Mouse (Mus musculus): ENCODE results near the gene Bco1. TPM values are rescaled to one million over a fixed set of nuclear protein-coding genes. Genes with fewer than 3 reads are reported as not detected.

Bco1 gene
- 0.49 and 0.53 TPM in 2 replicates for polyA plus RNA-seq (2015; fragmentation: Nextera tagmentation; extraction: Ambion mirVana)

GRCm38 (mm10) chr8:117095647-117096046 lies at the start of gene Bco1:
Bco1 (plus strand) TSS chr8:117095854.
- no peaks in the 10 kb centered on the region for H3K4me1 ChIP-seq (replicated peaks; ENCODE audit: control insufficient read depth, insufficient read depth)
- H3K4me2 ChIP-seq (replicated peaks; ENCODE audit: low read depth) = no peak within 1 kb of the TSS
- peak; percentile 50; the same call in 1 of the 2 replicates for ATAC-seq (ENCODE audit: low FRiP score, low TSS enrichment)

GRCm38 (mm10) chr8:117049444-117049843 lies 46.2 kb upstream of the Bco1 start:
- WGBS = 64% methylated on average over 7 of the region's 7 CpGs
- DNase-seq (ENCODE audit: low spot score) (no peak), ATAC-seq (ENCODE audit: low FRiP score, low TSS enrichment) (no peak; the same call in 1 of the 2 replicates)
- H3K4me2 ChIP-seq (replicated peaks; ENCODE audit: low read depth) = no peak overlapping the region
- no peak overlapping the region for H3K9ac ChIP-seq (ENCODE audit: low read length)
- no peaks in the 10 kb centered on the region for H3K9me3 ChIP-seq (ENCODE audit: control insufficient read depth, low read length)
- no peak for TF ChIP-seq EP300 (optimal IDR thresholded peaks at IDR 0.05)
- TF ChIP-seq CTCF (IDR thresholded peaks at IDR 0.05; ENCODE audit: low read depth) = peak; percentile 49
- no peaks in the 10 kb centered on the region for H3K36me3 ChIP-seq (ENCODE audit: control insufficient read depth, insufficient read depth, low read length)
- H3K27ac ChIP-seq (replicated peaks) = no peak overlapping the region
- H3K4me1 ChIP-seq (replicated peaks; ENCODE audit: control insufficient read depth, insufficient read depth) = no peaks in the 10 kb centered on the region
- H3K4me3 ChIP-seq (ENCODE audit: low read depth, low read length) = no peak overlapping the region
- no peaks in the 10 kb centered on the region for H3K27me3 ChIP-seq (ENCODE audit: control insufficient read depth, insufficient read depth, low read length)

More at GRCm38 (mm10) chr8:117095647-117096046, at the start of gene Bco1:
- TF ChIP-seq EP300 (optimal IDR thresholded peaks at IDR 0.05) (no peak), CTCF (IDR thresholded peaks at IDR 0.05; ENCODE audit: low read depth) (no peak)
- Histone ChIP-seq H3K4me3 (ENCODE audit: low read depth, low read length) (no peak within 1 kb of the TSS), H3K36me3 (ENCODE audit: control insufficient read depth, insufficient read depth, low read length) (no peaks in the 10 kb centered on the region), H3K27ac (replicated peaks) (0 out of 2 replicates have a peak within 1 kb of the TSS, but pooled peaks have one; percentile 18), H3K27me3 (ENCODE audit: control insufficient read depth, insufficient read depth, low read length) (no peaks in the 10 kb centered on the region), H3K9ac (ENCODE audit: low read length) (no peak within 1 kb of the TSS), H3K9me3 (ENCODE audit: control insufficient read depth, low read length) (no peaks in the 10 kb centered on the region)
- 56% methylated on average over 12 of the region's 12 CpGs for WGBS
- DNase-seq (ENCODE audit: low spot score) = no peak

GRCm38 (mm10) chr8:117050763-117051162 lies 44.9 kb upstream of the Bco1 start:
- no peaks in the 10 kb centered on the region for H3K9me3 ChIP-seq (ENCODE audit: control insufficient read depth, low read length)

GRCm38 (mm10) chr8:117051316-117051715 lies 44.3 kb upstream of the Bco1 start:
- Histone ChIP-seq H3K4me3 (ENCODE audit: low read depth, low read length) (no peak overlapping the region), H3K36me3 (ENCODE audit: control insufficient read depth, insufficient read depth, low read length) (no peaks in the 10 kb centered on the region), H3K9me3 (ENCODE audit: control insufficient read depth, low read length) (no peaks in the 10 kb centered on the region), H3K27ac (replicated peaks) (no peak overlapping the region), H3K4me2 (replicated peaks; ENCODE audit: low read depth) (no peak overlapping the region), H3K4me1 (replicated peaks; ENCODE audit: control insufficient read depth, insufficient read depth) (no peaks in the 10 kb centered on the region), H3K9ac (ENCODE audit: low read length) (no peak overlapping the region), H3K27me3 (ENCODE audit: control insufficient read depth, insufficient read depth, low read length) (no peaks in the 10 kb centered on the region)
- DNase-seq (ENCODE audit: low spot score) (no peak), ATAC-seq (ENCODE audit: low FRiP score, low TSS enrichment) (no peak)
- 44% methylated on average over 9 of the region's 9 CpGs for WGBS
- no peak for TF ChIP-seq CTCF (IDR thresholded peaks at IDR 0.05; ENCODE audit: low read depth)
- no peak for TF ChIP-seq EP300 (optimal IDR thresholded peaks at IDR 0.05)

More at GRCm38 (mm10) chr8:117050763-117051162, 44.9 kb upstream of the Bco1 start:
- Histone ChIP-seq H3K27me3 (ENCODE audit: control insufficient read depth, insufficient read depth, low read length) (no peaks in the 10 kb centered on the region), H3K4me1 (replicated peaks; ENCODE audit: control insufficient read depth, insufficient read depth) (no peaks in the 10 kb centered on the region), H3K27ac (replicated peaks) (no peak overlapping the region), H3K9ac (ENCODE audit: low read length) (no peak overlapping the region), H3K4me2 (replicated peaks; ENCODE audit: low read depth) (no peak overlapping the region), H3K4me3 (ENCODE audit: low read depth, low read length) (no peak overlapping the region), H3K36me3 (ENCODE audit: control insufficient read depth, insufficient read depth, low read length) (no peaks in the 10 kb centered on the region)
- TF ChIP-seq CTCF (IDR thresholded peaks at IDR 0.05; ENCODE audit: low read depth) (no peak), EP300 (optimal IDR thresholded peaks at IDR 0.05) (no peak)
- WGBS = 79% methylated on average over 9 of the region's 9 CpGs
- no peak for DNase-seq (ENCODE audit: low spot score)
- no peak for ATAC-seq (ENCODE audit: low FRiP score, low TSS enrichment)

DNA sequence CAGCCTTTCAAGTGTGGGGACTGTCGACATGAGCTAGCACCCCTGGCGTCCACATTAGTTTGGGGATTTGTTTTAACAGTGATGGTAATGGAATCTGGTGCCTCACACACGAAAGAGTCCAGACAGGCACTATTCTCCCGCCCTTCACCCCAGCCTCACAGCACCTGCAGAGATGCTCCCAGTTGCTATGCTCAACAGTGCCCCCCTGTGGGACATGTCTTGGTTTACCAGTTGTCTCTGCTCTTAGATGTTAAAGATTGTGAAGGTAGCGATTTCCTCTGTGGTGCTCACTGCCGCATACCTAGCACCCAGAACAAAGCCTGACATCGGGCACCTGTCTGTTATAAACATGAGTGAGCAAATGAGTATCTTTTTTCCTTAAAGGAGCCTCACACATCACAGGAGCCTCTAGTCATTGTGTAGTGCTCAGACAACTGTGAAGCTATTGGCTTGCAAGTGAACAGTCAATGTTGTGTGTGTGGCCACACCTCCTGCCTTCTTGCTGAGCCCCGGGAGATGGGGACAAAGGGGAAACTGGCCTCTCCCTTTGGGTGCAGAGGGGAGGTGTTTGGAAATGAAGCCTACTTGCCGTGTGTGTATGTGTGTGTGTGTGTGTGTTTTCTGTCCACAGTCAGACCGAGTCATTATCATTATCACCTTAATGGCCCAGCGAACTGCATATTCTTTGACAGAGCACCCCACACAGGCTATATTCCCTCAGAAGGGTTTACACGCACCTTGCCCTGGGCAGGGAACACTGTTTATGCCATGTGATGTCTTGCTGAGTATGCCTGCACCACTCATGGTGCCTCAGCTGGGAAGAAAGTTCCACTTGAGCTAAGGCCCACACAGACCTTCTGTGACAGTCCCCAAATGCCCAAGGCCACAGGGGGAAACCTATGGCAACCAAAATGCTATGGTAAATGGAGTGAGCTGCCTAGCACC lies 42.2 kb upstream of the Bco1 start:
- Histone ChIP-seq H3K4me3 (ENCODE audit: low read depth, low read length) (no peak overlapping the region), H3K4me2 (replicated peaks; ENCODE audit: low read depth) (no peak overlapping the region), H3K27me3 (ENCODE audit: control insufficient read depth, insufficient read depth, low read length) (no peaks in the 10 kb centered on the region), H3K9ac (ENCODE audit: low read length) (no peak overlapping the region), H3K36me3 (ENCODE audit: control insufficient read depth, insufficient read depth, low read length) (no peaks in the 10 kb centered on the region), H3K4me1 (replicated peaks; ENCODE audit: control insufficient read depth, insufficient read depth) (no peaks in the 10 kb centered on the region), H3K9me3 (ENCODE audit: control insufficient read depth, low read length) (no peaks in the 10 kb centered on the region), H3K27ac (replicated peaks) (no peak overlapping the region)
- ATAC-seq (ENCODE audit: low FRiP score, low TSS enrichment) = 0 out of 2 replicates have a peak, but pooled peaks have one; percentile 32
- TF ChIP-seq CTCF (IDR thresholded peaks at IDR 0.05; ENCODE audit: low read depth) (peak; percentile 61), EP300 (optimal IDR thresholded peaks at IDR 0.05) (no peak)
- 57% methylated on average over 12 of the region's 12 CpGs for WGBS
- DNase-seq (ENCODE audit: low spot score) = peak; percentile 55

GRCm38 (mm10) chr8:117054146-117054545 lies 41.5 kb upstream of the Bco1 start:
- no peak overlapping the region for H3K4me3 ChIP-seq (ENCODE audit: low read depth, low read length)

More at GRCm38 (mm10) chr8:117054146-117054545, 41.5 kb upstream of the Bco1 start:
- H3K9ac ChIP-seq (ENCODE audit: low read length) = no peak overlapping the region
- H3K36me3 ChIP-seq (ENCODE audit: control insufficient read depth, insufficient read depth, low read length) = no peaks in the 10 kb centered on the region
- no peak for DNase-seq (ENCODE audit: low spot score)
- WGBS = 85% methylated on average over 3 of the region's 3 CpGs
- TF ChIP-seq CTCF (IDR thresholded peaks at IDR 0.05; ENCODE audit: low read depth) = no peak
- TF ChIP-seq EP300 (optimal IDR thresholded peaks at IDR 0.05) = no peak
- no peaks in the 10 kb centered on the region for H3K9me3 ChIP-seq (ENCODE audit: control insufficient read depth, low read length)
- no peaks in the 10 kb centered on the region for H3K4me1 ChIP-seq (replicated peaks; ENCODE audit: control insufficient read depth, insufficient read depth)
- no peak for ATAC-seq (ENCODE audit: low FRiP score, low TSS enrichment)
- H3K27me3 ChIP-seq (ENCODE audit: control insufficient read depth, insufficient read depth, low read length) = no peaks in the 10 kb centered on the region
- no peak overlapping the region for H3K4me2 ChIP-seq (replicated peaks; ENCODE audit: low read depth)
- no peak overlapping the region for H3K27ac ChIP-seq (replicated peaks)
